Mouse (Mus musculus): ENCODE measurements around the gene Srrt. TPM values are rescaled to one million over a fixed set of nuclear protein-coding genes. Genes with fewer than 3 reads are reported as not detected.

Srrt gene
- polyA plus RNA-seq, 1 experiment from 2014 or later: 119 TPM

Small RNA genes within 50 kb of the gene (microRNA-seq; reads per million reads assigned to microRNA genes)
- gene Mir7036 (not detected), gene Mir8116 (not detected)

Other genes with a start within 250 kb of the Srrt start
- gene Serpine1, start 235.4 kb downstream of the Srrt start, polyA plus RNA-seq (2015; fragmentation: Nextera tagmentation; extraction: Ambion mirVana): 0.11 and 0.15 TPM in 2 replicates
- 2.6 and 3.5 TPM in 2 replicates for gene Trim56, start 191.5 kb downstream of the Srrt start, polyA plus RNA-seq (2015; fragmentation: Nextera tagmentation; extraction: Ambion mirVana)
- gene Muc3, start 158.4 kb downstream of the Srrt start, polyA plus RNA-seq (2015; fragmentation: Nextera tagmentation; extraction: Ambion mirVana): not detected in 2 replicates
- gene Muc3a, start 95.3 kb downstream of the Srrt start, polyA plus RNA-seq (2015; fragmentation: Nextera tagmentation; extraction: Ambion mirVana): 0.17 TPM in 1 of 2 replicates, not detected in the other
- 10.2 and 17.2 TPM in 2 replicates for gene Ache, start 20.2 kb downstream of the Srrt start, polyA plus RNA-seq (2015; fragmentation: Nextera tagmentation; extraction: Ambion mirVana)
- 6.1 and 8.9 TPM in 2 replicates for gene Ufsp1, start 13.0 kb downstream of the Srrt start, polyA plus RNA-seq (2015; fragmentation: Nextera tagmentation; extraction: Ambion mirVana)
- 17.0 and 17.9 TPM in 2 replicates for gene Trip6, start 6.7 kb upstream of the Srrt start, polyA plus RNA-seq (2015; fragmentation: Nextera tagmentation; extraction: Ambion mirVana)
- 17.7 and 26.0 TPM in 2 replicates for gene Slc12a9, start 25.9 kb upstream of the Srrt start, polyA plus RNA-seq (2015; fragmentation: Nextera tagmentation; extraction: Ambion mirVana)
- gene Ephb4, start 42.4 kb upstream of the Srrt start, polyA plus RNA-seq (2015; fragmentation: Nextera tagmentation; extraction: Ambion mirVana): 6.1 and 8.1 TPM in 2 replicates
- 0.05 and 0.15 TPM in 2 replicates for gene Zan, start 169.4 kb upstream of the Srrt start, polyA plus RNA-seq (2015; fragmentation: Nextera tagmentation; extraction: Ambion mirVana)
- 66.8 and 74.7 TPM in 2 replicates for gene Pop7, start 194.8 kb upstream of the Srrt start, polyA plus RNA-seq (2015; fragmentation: Nextera tagmentation; extraction: Ambion mirVana)
- 16.5 and 20.2 TPM in 2 replicates for gene Gigyf1, start 210.9 kb upstream of the Srrt start, polyA plus RNA-seq (2015; fragmentation: Nextera tagmentation; extraction: Ambion mirVana)
- not detected in 2 replicates for gene Epo, start 225.6 kb upstream of the Srrt start, polyA plus RNA-seq (2015; fragmentation: Nextera tagmentation; extraction: Ambion mirVana)
- gene Gnb2, start 225.8 kb upstream of the Srrt start, polyA plus RNA-seq (2015; fragmentation: Nextera tagmentation; extraction: Ambion mirVana): 498 and 517 TPM in 2 replicates
- gene Actl6b, start 245.8 kb upstream of the Srrt start, polyA plus RNA-seq (2015; fragmentation: Nextera tagmentation; extraction: Ambion mirVana): 254 and 298 TPM in 2 replicates

All from forebrain, embryonic 16.5 days (tissue).